Mouse (Mus musculus) thymus, postnatal 25 days (tissue): ENCODE results near the gene Btbd16.

ENCODE experiments used
- DNase-seq: peaks from one replicate; pipeline ENCODE4 v3.0.0; 2022

Btbd16 gene

DNA sequence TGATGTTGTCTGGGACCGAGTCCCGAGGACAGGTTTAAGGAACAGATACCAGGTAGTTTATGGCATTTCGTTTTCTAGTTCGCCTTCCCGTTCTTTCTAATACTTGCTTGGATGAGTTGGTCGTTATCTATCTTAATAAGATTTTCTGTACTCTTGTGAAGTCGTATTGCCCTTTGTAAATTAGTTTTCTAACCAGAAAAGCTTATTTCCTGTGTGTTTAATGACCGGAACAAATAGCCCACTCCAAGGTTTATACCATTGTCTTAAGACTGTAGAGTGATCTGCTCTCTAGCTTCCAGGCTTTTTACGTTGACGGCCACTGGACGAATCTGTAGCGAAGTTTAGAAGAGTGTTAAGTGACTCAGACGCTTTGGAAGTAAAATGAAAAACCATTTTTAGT is 92.8 kb downstream of the Btbd16 start:
- DNase-seq = no peak

DNA sequence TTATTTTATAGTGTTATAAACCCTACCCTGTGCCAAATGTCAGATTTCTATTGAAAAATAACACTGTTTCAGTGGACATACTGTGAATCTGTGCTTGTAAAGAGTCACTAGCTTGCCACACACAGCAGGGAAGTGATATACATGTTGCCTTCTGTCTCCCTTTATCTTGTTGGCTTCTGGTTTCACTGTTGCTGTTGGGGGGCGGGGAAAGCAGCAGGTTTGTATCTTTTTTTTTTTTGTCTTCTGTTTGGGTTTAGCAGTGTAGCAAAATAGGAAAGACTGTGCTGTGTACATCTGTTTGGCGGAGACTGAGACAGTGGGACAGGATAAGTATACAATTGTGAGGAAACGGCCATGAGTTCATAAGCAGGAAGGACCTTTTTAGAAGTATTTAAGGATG is 93.4 kb downstream of the Btbd16 start:
- no peak for DNase-seq
